Mouse (Mus musculus) mesoderm, embryonic 11.5 days (tissue): ENCODE measurements at regions not wholly inside any gene's neighbourhood (a gene's known extent, or its start where the extent isn't known, plus 50 kb on each side); places are given as distances from the start of the nearest gene placed in this dataset.

Source experiments
- DNase-seq: peaks from one replicate; pipeline ENCODE4 v3.0.0-alpha.2; 2012; ENCODE audit warnings: low read depth, low spot score

DNA sequence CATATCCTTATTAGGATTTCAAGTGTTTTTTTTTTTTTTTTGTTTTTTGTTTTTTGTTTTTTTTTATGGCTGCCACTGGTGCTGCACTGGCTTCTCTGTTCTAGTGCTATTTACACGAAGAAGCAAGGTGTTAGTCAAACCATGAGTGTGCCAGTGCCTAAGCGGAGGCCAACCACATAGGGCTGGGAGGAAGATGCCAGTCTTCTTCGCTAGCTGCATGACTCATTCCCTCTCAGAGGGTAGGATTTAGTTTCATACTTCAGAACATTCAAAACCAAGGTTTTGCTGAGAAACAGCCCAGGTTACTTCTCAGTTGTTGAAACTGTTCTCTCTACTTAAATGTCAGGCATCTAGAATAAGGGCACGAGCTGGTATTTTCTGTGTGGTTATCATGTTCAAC, 72.6 kb downstream of the Icos start:
- no peak for DNase-seq

DNA sequence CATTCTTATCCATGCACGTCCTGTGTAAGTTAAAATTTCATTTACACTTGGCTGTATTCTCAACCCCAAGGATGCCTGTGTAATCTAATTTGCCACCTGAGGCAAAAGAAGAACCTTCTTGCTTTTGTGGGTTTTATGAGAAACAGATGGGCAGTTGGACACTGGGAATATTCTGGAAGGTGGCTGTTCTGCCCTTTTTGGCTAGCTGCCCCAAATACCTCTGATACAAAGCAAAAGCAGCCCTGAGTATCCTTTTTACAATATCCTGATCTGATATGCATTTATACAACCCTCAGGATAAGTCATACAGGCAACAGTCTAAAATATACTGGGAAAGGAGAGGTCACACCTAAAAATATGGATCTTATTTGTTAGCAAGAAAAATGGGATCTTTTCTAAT, 75.9 kb downstream of the Icos start:
- no peak for DNase-seq

DNA sequence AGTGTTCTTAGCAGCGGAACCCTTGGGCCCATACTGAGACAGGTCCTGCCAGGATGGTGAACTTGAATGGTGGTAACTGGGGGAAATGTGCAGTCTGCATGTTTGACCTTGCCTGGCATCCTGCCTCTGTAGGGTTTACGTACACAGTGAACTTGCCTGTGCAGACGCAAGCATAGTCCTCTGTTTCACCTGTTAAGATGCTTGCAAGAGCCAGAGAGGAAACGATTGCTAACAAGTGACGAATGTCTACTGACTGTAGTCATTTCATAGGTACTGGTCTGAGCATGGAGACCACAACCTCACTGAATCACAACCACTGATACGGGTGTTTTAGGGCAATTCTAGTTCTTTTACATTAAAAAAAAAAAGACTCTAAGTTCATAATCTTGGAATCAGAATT, 76.7 kb downstream of the Icos start:
- no peak for DNase-seq

DNA sequence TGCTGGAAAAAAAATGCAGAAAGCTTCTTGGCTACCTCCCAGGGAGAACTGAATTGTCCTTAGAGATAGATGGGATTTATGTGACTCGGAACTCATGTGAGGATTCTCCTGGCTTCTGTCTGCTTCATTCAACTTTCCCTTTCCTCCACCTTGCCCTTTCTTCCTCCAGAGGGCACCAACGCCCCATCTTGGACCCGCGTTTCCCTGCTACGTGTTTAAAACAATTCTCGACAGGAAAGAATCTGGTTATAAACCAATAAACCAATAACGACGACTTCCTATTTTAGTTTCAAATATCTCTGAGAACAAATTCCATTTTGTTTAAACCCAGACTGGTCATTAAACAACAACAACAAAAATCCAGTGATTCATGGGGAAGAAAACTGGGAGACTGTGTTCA, 77.4 kb downstream of the Icos start:
- peak; percentile 68 for DNase-seq

DNA sequence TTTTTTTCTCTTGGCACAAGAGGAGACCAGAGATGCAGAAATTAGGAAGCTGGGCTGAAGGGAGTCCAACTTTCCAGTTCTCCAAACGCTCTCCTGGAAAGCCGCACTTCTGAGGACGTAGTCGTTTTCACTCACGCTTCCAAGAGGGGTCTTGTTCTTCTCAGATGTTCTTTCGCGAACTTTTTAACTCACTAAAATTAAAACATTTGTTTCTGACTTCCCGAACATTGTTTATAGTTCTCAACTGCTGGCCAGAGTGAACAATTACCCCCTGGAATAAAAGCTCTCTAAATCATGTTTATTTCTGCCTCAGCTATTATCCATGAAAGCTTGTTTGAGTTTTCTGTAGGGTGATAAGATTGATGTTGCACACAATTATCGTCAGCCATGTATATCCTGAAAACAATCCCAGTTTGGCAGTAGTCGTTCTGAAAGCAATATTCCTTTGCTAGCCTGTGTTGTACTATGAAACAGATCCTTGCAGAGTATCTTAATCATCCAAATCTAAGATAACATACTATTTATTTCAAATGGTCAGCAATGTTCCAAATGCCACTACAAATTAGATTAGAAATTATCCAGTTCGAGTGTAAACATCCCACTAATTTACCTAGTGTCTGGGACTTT, 82.3 kb downstream of the Icos start:
- DNase-seq = no peak

DNA sequence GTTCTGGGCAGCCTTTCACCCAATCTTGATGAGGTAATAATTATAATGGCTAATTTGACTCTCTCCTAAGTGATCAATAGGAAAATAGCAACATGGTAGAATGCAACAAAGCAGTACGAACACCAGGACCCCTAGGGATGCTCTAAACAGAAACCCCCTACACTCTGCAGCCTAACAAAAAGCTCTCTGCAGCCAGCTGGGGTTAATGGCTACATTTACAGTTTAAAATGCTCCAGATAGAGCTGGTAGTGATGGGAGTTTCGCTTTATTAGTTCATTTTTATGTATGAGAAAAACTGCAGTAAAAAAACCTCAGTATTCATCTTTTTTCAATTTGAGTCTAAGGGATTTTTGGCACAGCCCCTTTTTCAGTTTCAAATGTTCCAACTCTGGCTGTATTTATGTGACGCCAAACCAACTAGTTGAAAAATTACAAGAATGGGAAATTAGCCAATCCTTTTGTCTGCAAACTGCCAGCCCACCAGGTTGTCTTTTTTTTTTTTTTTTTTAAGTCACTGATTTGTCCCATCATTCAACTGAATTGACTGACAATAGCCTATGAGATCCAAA, 84.2 kb downstream of the Icos start:
- DNase-seq = no peak

DNA sequence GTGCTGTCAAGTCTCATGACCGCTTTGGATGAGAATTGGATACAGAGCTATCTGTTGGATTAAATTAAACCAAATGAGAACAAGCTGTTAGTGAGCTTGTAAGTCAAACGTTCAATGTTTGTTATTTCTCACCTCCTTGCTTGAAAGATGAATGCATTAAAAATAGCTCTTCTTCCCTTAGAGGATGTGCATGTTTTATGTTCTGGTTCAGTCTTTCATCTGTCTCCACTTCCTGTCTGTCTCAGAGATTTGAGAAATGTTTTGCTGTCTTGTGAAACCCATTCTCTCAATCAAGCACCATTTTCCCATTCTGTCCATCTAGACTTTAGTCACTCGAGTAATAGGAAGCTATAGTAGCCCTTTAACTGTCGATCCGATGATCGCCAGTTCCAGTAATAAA, 90.4 kb downstream of the Icos start:
- no peak for DNase-seq

DNA sequence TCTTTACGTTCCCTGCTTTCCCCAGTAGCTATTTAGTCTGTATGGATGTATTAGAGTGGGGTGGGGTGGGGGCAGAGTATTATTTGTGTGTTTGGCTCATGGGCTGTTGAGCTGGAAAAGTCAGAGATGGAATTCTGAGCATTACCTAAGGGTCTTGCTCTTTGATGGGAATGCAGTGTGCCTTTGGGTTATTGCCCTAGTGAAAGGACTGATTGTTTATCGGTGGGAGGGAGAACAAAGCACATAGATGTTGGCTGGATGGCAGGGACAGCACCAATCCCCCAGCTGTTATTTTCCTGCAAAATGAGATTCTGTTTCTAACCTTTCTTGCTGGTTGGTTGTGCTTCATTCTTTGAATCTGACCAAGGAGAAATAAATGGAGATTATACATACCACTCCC, 96.4 kb downstream of the Icos start:
- no peak for DNase-seq

DNA sequence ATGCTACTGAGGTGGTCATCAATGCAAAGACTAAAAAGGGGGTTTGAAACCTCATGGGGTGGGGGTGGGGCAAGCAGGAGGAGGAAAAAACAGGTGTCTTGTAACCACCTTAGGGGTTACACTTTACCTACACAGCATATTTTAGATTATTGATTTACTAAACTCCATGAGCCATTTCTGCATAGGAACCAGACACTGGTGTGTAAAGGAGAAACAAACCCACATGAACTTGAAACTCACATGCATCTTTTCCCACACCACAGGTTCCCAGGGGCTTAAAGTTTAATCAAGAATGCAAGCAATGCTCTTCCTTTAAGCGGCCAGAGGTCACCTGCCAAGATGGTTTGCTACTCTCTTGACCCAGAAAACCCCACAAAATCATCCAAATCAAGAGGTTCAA, 97.6 kb downstream of the Icos start:
- no peak for DNase-seq

DNA sequence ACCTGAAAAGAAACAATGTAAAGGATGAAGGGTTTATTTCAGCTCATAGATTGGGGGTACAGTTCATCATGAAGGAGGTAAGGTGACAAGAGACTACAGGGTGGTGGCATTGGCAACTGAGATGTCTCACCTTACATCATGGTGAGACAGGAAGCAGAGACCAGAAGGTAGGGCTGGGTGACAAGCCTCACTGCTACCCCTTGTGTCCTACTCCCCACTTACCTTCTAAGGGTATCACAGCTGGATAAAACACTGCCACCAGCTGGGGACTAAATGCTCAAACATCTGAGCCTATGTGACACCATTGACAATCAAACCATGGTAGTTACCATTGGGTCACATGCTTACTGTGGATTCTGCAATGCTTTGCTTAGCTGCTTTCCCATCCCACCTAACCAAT, 107.0 kb downstream of the Icos start:
- DNase-seq = no peak

DNA sequence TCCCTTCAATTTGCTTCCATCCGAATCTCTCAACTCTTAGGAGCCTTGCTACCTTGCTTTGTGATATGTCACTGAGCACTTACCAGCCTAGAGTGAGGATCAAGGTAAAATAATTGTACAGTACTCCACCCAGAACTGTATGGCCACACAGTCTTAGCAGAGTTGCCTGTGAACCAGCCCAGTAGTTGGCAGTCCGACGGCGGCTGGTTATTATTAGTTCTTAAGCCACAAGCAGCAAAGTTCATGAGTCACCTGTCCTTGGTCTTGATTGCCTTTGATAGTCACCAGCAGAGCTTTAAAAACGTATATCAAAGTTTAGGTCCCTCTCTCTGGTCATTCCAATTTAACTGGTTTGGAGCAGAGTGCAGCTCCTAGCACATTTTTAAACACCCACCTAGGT, 109.1 kb downstream of the Icos start:
- no peak for DNase-seq

DNA sequence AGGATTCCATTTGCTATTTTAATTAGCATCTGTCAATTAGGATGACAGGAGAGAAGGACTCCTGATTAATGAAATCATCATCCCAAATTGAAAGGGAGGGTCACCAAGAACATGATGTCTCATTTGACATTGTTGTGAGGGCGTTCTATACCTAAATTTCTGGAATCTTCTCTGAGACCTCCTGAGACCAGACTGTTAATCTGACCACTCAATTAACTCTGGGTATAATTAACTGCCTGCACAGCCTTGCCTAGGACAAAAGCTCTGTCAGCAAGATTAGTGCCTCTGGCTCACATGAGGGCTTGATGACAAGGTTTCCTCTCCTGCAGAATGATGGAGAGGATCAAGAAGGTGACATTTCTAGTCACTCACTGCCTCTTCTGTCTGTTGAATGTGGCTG, 113.1 kb downstream of the Icos start:
- no peak for DNase-seq

DNA sequence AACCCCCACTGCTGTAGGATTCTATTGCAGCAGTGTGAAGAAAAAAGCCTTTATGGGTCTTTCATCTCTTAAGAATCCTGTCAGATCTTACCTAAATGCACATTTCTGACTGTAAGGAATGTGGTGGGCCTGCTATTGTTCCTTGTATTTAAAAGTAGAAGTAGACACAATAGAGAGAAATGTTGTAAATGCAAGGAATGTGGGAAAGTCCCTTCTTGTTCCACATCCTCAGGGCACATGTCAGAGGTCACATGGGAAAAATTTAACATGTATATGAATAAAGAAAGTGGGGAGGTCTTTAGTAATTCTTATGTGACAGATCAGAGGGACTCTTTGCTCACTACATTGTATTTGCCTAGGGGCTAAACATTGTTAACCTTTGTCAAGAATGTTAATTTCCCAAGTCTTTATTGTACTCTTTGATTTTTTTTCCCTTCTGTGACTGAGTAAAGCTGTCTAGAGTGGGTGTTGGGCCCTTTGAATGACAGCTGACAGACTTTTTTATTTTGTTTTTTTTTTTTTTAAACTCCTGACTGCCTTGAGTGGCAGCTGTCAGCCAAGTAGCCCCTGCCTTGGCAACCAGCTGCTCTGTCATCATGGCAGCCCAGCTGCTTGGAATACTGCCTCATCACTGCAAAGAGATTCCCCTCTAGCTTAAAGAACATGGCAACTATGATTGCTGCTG, 117.9 kb downstream of the Icos start:
- no peak for DNase-seq

DNA sequence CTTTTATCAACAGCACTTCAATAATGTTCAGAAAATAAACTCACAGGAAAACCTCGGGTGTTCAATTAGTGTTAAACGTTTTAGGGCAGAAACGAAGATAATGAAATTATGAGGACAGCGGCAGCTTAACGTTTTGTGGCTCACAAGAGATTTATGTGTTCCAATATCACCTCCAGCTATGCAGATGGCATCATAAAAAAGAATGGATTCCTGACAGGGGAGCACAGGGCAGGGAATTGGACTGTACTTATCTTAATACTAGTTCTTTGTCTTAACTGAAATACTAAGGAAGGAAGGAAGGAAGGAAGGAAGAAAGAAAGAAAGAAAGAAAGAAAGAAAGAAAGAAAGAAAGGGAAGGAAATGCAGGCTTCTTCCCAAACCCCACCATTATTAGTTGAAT, 121.6 kb downstream of the Icos start:
- no peak for DNase-seq

DNA sequence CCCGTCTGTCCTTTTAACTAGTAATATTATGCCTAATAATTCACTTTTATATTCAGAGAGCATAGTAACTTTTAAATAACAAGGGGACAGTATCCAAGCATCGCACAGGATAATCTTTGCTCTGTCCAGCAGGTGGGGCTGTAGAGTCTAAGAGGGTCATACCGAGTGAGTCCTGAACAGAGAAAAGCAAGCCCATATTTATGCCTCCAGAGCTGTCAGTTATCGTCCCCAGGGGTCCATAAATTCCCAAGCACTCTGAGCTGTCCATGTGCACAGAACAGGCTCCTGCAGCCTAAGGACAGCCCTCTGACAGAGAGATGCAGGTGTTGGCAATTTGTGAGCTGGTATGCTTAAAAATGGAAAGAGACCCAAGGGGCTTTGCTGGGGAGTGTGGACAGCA, 124.0 kb downstream of the Icos start:
- DNase-seq = peak; percentile 89

DNA sequence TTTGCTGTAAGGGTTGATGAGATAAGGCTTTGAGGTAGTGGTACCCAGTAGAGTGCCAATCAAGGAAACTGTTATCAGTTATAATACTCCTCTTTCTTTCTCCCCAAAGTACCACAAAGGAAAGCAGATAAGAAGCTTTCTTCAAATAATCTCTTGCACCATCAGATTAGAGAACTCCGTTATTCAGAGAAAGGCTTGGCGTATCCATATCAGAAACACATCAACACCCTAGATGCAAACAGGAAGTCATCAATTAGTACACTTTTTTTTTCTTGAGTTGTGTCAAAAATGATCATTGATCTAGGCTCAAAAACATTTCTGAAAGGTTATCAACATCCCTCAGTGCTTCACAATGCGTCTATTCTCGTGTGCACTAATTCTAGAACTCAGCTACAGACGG, 124.6 kb downstream of the Icos start:
- DNase-seq = no peak

DNA sequence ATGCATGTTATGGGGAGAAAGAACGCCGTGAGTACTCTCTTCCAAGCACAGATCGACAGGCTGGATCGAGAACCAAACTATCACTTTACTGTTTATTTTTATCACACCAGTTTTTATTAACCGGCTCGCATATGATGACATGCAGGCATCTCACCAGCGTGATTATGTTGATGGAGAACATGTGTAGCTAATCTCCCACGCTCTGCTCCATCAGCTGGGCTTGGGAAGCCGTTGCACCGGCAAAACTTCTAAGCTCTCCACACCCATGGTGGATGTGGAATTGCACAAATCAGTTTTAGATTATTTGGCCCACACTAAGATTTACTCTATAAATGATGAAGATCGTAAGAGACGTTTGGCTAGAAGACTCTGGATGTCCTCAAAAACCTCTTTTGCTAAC, 125.9 kb downstream of the Icos start:
- no peak for DNase-seq

DNA sequence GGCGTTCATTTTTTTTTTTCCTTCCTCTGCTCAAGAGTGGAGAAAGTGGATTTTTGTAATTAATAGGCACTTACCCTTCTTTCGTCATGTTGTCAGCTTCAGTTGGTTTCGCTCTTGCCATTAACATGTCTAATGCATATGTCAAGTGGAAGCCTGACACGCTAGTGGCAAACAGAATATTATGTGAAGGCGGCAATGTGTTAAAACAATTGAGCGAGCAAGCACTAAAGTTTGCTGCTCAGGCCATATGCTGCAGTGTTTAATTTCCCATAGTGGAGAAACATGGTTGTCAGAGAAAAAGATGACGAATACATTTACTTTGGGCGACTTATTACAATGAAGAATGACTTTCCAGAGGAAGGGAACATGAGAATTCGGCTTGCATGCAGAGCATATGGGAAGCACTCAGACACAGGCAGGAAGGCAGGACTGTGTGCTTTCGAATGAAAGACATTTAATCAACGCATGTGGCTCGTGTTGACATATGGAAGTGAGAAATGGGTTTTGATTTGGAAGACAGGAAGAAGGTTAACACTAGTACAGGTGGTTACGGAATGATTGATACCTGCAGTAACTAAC, 134.1 kb downstream of the Icos start:
- peak; percentile 41 for DNase-seq

DNA sequence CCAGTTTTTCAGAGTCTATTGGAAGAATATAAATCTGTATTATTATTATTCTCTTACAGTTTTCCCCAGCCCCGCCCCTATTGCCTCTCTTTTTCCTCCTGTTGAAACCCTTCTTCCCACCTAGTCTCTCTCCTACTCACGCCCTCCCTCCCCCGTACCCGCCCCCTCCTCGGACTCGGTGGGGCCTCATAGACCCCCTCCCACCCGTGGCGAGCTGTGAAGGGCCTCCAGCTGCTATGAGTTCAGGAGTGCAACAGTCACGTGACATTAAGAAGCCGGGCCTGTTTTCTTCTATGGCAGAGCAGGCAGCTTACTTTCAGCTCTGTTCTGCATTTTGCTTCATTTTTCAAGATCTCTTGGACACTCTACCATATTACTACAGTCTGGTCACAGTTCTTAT, 139.8 kb downstream of the Icos start:
- DNase-seq = no peak

DNA sequence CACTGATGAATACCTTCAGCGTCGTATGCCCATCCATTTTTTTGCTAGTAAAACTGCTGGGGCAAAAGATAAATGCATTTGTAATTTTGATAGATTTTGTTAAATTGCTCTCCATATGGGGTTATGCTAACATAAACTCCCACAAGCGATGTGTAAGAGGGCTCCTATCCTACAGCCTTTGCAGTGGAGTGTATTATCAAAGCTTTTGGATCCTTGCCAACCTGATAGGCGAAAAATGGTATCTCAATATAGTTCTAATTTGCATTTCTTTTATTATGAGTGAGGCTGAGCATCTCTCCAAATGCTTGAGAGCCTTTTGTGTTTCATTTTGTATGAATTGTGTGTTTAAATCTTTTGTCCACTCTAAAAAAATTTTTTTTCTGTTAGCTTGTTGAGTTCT, 140.3 kb downstream of the Icos start:
- no peak for DNase-seq

DNA sequence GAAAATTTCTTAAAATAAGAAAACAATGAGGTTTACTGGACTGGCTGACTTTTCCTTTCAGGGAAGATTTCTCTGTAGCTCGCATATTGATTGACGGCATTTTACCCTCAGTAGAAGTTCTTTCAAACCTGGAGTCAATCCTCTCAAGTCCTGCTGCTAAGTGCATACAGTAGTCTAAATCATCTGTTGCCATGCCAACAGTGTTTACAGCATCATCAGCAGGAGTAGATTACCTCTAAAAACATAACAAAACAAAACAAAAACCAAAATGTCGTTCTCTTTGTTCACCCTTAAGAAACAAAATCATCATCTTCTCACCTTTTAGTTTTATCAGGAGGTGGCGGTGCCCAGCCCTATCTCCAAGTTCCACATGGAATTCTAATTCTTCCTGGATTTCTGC, 143.8 kb downstream of the Icos start:
- no peak for DNase-seq

DNA sequence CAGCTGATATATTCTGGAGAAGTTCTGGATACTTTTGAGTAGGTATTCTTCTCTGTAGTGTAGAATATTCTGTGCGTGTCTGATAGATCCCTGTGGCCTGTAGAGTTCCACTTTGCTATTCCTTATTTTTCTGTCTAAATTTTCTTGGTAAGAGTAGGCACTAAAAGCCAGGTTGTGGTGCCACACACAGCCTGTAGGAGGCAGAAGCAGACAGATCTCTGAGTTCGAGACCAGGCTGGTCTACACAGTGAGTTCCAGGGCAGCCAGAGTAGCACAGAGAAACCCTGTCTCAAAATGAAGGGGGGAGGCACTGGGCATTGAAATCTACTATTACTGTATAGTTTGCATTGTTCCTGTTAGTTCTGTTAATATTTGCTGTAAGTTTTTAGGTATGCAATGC, 147.4 kb downstream of the Icos start:
- no peak for DNase-seq
